Mouse (Mus musculus): ENCODE data around the gene Anp32a.

GRCm38 (mm10) chr9:62426021-62426420 lies 84.9 kb downstream of the Anp32a start:
- TF ChIP-seq CTCF (IDR thresholded peaks at IDR 0.05; ENCODE audit: control insufficient read depth, insufficient read depth, insufficient read length) (no peak), USF1 (IDR thresholded peaks at IDR 0.05; ENCODE audit: low read depth) (no peak)

Data from C2C12 (cell line).